In the genomic region with DNA sequence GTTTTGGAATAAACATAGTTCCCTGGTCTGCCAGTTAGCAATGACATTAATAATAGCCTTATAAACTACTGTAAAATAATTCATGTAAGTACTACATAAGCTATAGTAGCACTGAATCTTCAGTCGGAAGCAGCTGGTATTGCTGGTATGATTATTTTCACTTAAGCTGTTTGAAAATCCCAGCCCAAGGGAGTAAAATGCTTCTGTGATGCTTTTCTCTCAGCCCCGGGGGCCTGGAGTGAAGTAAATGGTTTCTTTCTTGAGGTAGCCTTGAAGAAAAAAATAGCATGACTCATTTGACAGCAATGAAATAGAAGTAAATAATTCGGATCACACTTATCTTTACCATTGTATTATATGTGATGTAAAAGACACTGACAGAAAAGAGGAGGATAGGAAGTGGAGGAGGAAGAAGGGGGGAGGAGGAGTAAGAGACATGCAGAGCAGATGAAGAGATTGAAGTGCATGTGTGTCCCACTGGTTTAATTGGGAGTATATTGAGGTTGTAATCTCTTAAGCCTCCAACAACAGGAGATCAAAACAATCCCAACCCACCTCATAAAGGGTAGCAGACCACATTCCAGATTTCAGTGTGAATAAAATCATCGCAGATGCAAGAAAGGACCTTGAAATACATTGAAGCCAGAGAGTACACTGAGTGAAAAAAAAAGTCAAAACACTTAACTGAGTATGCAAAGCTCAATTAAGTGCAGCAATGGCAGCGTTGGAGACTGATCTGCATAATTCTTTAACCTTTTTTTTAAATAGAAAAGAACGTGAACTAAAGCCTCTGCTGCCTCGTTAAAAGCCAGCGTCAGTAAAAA, we compare ENCODE assay signal across 23 mouse cellular contexts.
DNase-seq lines count a peak whose midpoint lies in the region; ATAC-seq and TF ChIP-seq lines count a peak whose summit lies in the region.
"Had no signal": no experiment of that assay in that cellular context is flagged by ENCODE, and none has a peak within 500 bp of the region (broad histone marks: within the 10 kb centered on the region; RNA-seq: fewer than 3 reads in every experiment).

No protein-coding gene starts in this region.

- no peak for DNase-seq in forebrain, embryonic 10.5 days (ENCODE audit: extremely low spot score, low spot score)
- no peak for DNase-seq in forebrain, postnatal 0 days
- no peak for DNase-seq in midbrain, postnatal 0 days (ENCODE audit: low spot score)
- DNase-seq in forelimb bud, embryonic 11.5 days (ENCODE audit: low read depth, low spot score), result peak; percentile 16
- no peak for DNase-seq in urinary bladder, postnatal 25 days (ENCODE audit: low spot score)
- DNase-seq in cerebellum, adult 11 months, result no peak
- DNase-seq: adrenal gland, postnatal 10 days; B cell, adult 2 months; cerebellum, adult 18-20 months; cerebellum, adult 9-11 months; cerebellum, postnatal 36 days; gastrocnemius, postnatal 14 days; heart, adult 2 months; heart, postnatal 14 days had no signal

- H3K9me3 ChIP-seq in forebrain, embryonic 10.5 days, result no peaks in the 10 kb centered on the region
- no peaks in the 10 kb centered on the region for H3K9me3 ChIP-seq in forebrain, postnatal 0 days (ENCODE audit: low read length)
- no peaks in the 10 kb centered on the region for H3K9me3 ChIP-seq in midbrain, embryonic 13.5 days
- H3K9me3 ChIP-seq in midbrain, postnatal 0 days (ENCODE audit: low read length), result no peaks in the 10 kb centered on the region
- H3K9me3 ChIP-seq in forebrain, embryonic 12.5 days, result no peaks in the 10 kb centered on the region
- H3K9me3 ChIP-seq: embryonic facial prominence, embryonic 13.5 days; G1E; heart, embryonic 15.5 days had no signal

- H3K4me1 ChIP-seq in forebrain, embryonic 10.5 days, result peaks cover 20% of the 10 kb centered on the region
- H3K4me1 ChIP-seq in forebrain, postnatal 0 days (ENCODE audit: insufficient read depth), result no peaks in the 10 kb centered on the region
- H3K4me1 ChIP-seq in midbrain, embryonic 13.5 days (replicated peaks), result peaks cover 15% of the 10 kb centered on the region
- H3K4me1 ChIP-seq in midbrain, postnatal 0 days (ENCODE audit: insufficient read depth, low read length), result no peaks in the 10 kb centered on the region
- H3K4me1 ChIP-seq in forebrain, embryonic 12.5 days, result peaks cover 10% of the 10 kb centered on the region
- H3K4me1 ChIP-seq: embryonic facial prominence, embryonic 13.5 days; heart, embryonic 15.5 days had no signal

- WGBS in forebrain, embryonic 10.5 days, result 39% methylated on average over 8 of the region's 8 CpGs
- WGBS in forebrain, postnatal 0 days, result 7% methylated on average over 8 of the region's 8 CpGs
- WGBS in midbrain, embryonic 13.5 days, result 31% methylated on average over 8 of the region's 8 CpGs
- 26% methylated on average over 8 of the region's 8 CpGs for WGBS in midbrain, postnatal 0 days
- 12% methylated on average over 8 of the region's 8 CpGs for WGBS in forebrain, embryonic 12.5 days

- no peaks in the 10 kb centered on the region for H3K27me3 ChIP-seq in forebrain, embryonic 10.5 days (ENCODE audit: poor library complexity, severe bottlenecking)
- H3K27me3 ChIP-seq in forebrain, postnatal 0 days (ENCODE audit: insufficient read depth, low read length), result no peaks in the 10 kb centered on the region
- no peaks in the 10 kb centered on the region for H3K27me3 ChIP-seq in midbrain, embryonic 13.5 days
- H3K27me3 ChIP-seq in midbrain, postnatal 0 days (ENCODE audit: insufficient read depth, low read length), result no peaks in the 10 kb centered on the region
- H3K27me3 ChIP-seq in forebrain, embryonic 12.5 days, result no peaks in the 10 kb centered on the region
- H3K27me3 ChIP-seq: embryonic facial prominence, embryonic 13.5 days; heart, embryonic 15.5 days had no signal

- H3K36me3 ChIP-seq in forebrain, embryonic 10.5 days (replicated peaks), result no peaks in the 10 kb centered on the region
- no peaks in the 10 kb centered on the region for H3K36me3 ChIP-seq in forebrain, postnatal 0 days (ENCODE audit: insufficient read depth)
- H3K36me3 ChIP-seq in midbrain, embryonic 13.5 days, result no peaks in the 10 kb centered on the region
- no peaks in the 10 kb centered on the region for H3K36me3 ChIP-seq in midbrain, postnatal 0 days (ENCODE audit: insufficient read depth, low read length)
- no peaks in the 10 kb centered on the region for H3K36me3 ChIP-seq in forebrain, embryonic 12.5 days (replicated peaks)
- H3K36me3 ChIP-seq: embryonic facial prominence, embryonic 13.5 days; G1E; heart, embryonic 15.5 days had no signal

- 0 out of 2 replicates have a peak overlapping the region, but pooled peaks have one; percentile 20 for H3K27ac ChIP-seq in forebrain, embryonic 10.5 days
- no peak overlapping the region for H3K27ac ChIP-seq in forebrain, postnatal 0 days (ENCODE audit: low read depth, low read length)
- peak overlapping the region; percentile 9; the same call in 1 of the 2 replicates for H3K27ac ChIP-seq in midbrain, embryonic 13.5 days
- H3K27ac ChIP-seq in midbrain, postnatal 0 days (ENCODE audit: low read depth, low read length), result no peak overlapping the region
- peak overlapping the region; percentile 36; the same call in 1 of the 2 replicates for H3K27ac ChIP-seq in forebrain, embryonic 12.5 days
- H3K27ac ChIP-seq: embryonic facial prominence, embryonic 13.5 days; heart, adult 2 months; heart, embryonic 15.5 days; hindbrain, embryonic 14.5 days had no signal

- no peak for TF ChIP-seq CTCF in forebrain, postnatal 0 days (IDR thresholded peaks at IDR 0.05; ENCODE audit: low read depth)
- TF ChIP-seq CTCF in midbrain, postnatal 0 days (IDR thresholded peaks at IDR 0.05), result no peak

- no peak overlapping the region for H3K4me3 ChIP-seq in forebrain, embryonic 10.5 days
- no peak overlapping the region for H3K4me3 ChIP-seq in forebrain, postnatal 0 days (ENCODE audit: low read depth, low read length)
- no peak overlapping the region for H3K4me3 ChIP-seq in midbrain, embryonic 13.5 days (replicated peaks)
- H3K4me3 ChIP-seq in midbrain, postnatal 0 days (ENCODE audit: low read depth, low read length), result no peak overlapping the region
- H3K4me3 ChIP-seq in forebrain, embryonic 12.5 days (replicated peaks), result no peak overlapping the region
- H3K4me3 ChIP-seq: embryonic facial prominence, embryonic 13.5 days; heart, adult 2 months; heart, embryonic 15.5 days had no signal

- no peak overlapping the region for H3K9ac ChIP-seq in forebrain, postnatal 0 days
- H3K9ac ChIP-seq in midbrain, embryonic 13.5 days (replicated peaks), result no peak overlapping the region
- H3K9ac ChIP-seq in midbrain, postnatal 0 days (replicated peaks; ENCODE audit: low read length, poor library complexity, severe bottlenecking), result no peak overlapping the region
- H3K9ac ChIP-seq in forebrain, embryonic 12.5 days, result no peak overlapping the region
- H3K9ac ChIP-seq: embryonic facial prominence, embryonic 13.5 days; heart, embryonic 15.5 days; hindbrain, embryonic 14.5 days had no signal

- H3K4me2 ChIP-seq in forebrain, postnatal 0 days (ENCODE audit: low read depth), result no peak overlapping the region
- H3K4me2 ChIP-seq in midbrain, embryonic 13.5 days (replicated peaks), result no peak overlapping the region
- no peak overlapping the region for H3K4me2 ChIP-seq in midbrain, postnatal 0 days (ENCODE audit: low read depth, low read length, poor library complexity, severe bottlenecking)
- H3K4me2 ChIP-seq in forebrain, embryonic 12.5 days, result peak overlapping the region; percentile 8; the same call in 1 of the 2 replicates
- H3K4me2 ChIP-seq: embryonic facial prominence, embryonic 13.5 days; heart, embryonic 11.5 days; heart, embryonic 15.5 days; hindbrain, embryonic 14.5 days had no signal

- ATAC-seq in forebrain, postnatal 0 days, result no peak
- ATAC-seq in midbrain, embryonic 13.5 days, result peak; percentile 56; the same call in 1 of the 2 replicates
- ATAC-seq in midbrain, postnatal 0 days (ENCODE audit: low FRiP score), result no peak
- ATAC-seq in forebrain, embryonic 12.5 days (ENCODE audit: low FRiP score), result peak; percentile 60; the same call in 1 of the 2 replicates
- ATAC-seq: CD4-positive, CD25-positive, alpha-beta regulatory T cell, adult 4 months; inflammation-experienced regulatory T-cells, adult 6 months had no signal

Comparison
In these comparisons a context has a peak if more than half of its experiments do, and no peak if none do; other contexts are left out.
1. H3K27ac ChIP-seq: peak in forebrain, embryonic 10.5 days (single experiment), midbrain, embryonic 13.5 days (single experiment) and forebrain, embryonic 12.5 days (single experiment); none in forebrain, postnatal 0 days (single experiment) and midbrain, postnatal 0 days (single experiment).
2. ATAC-seq: peak in midbrain, embryonic 13.5 days (single experiment) and forebrain, embryonic 12.5 days (single experiment); none in forebrain, postnatal 0 days (single experiment) and midbrain, postnatal 0 days (single experiment).